Mouse (Mus musculus) E14TG2a.4 (cell line): ENCODE measurements at regions not wholly inside any gene's neighbourhood (a gene's known extent, or its start where the extent isn't known, plus 50 kb on each side); places are given as distances from the start of the nearest gene placed in this dataset.

Source experiments
- H3K27me3 ChIP-seq: 2 replicates; pipeline ENCODE4 v1.6.1; 2014; ENCODE audit warnings: low read length, control low read depth; ENCODE audit not compliant: insufficient read depth
- H3K36me3 ChIP-seq: 2 replicates; pipeline ENCODE4 v1.6.1; 2014; ENCODE audit warnings: low read length, control low read depth; ENCODE audit not compliant: insufficient read depth
- H3K4me1 ChIP-seq: replicated peaks from 2 replicates; pipeline ENCODE4 v1.6.1; 2014; ENCODE audit warnings: low read depth, low read length, control low read depth
- H3K4me3 ChIP-seq: replicated peaks from 2 replicates; pipeline ENCODE4 v1.5.1; 2014; ENCODE audit warnings: mild to moderate bottlenecking, low read length
- H3K9me3 ChIP-seq: 2 replicates; pipeline ENCODE4 v1.6.1; 2014; ENCODE audit warnings: low read length, control low read depth
- CTCF ChIP-seq: conservative IDR thresholded peaks from 2 replicates; pipeline ENCODE4 v1.5.1; 2014; ENCODE audit warnings: low read length
- NANOG ChIP-seq: IDR thresholded peaks from 2 replicates; pipeline ENCODE4 v1.6.1; 2014; ENCODE audit warnings: borderline replicate concordance, low read length, mixed read lengths
- POU5F1 ChIP-seq: IDR thresholded peaks from 2 replicates; pipeline ENCODE4 v1.6.1; 2014; ENCODE audit warnings: low read length, borderline replicate concordance

DNA sequence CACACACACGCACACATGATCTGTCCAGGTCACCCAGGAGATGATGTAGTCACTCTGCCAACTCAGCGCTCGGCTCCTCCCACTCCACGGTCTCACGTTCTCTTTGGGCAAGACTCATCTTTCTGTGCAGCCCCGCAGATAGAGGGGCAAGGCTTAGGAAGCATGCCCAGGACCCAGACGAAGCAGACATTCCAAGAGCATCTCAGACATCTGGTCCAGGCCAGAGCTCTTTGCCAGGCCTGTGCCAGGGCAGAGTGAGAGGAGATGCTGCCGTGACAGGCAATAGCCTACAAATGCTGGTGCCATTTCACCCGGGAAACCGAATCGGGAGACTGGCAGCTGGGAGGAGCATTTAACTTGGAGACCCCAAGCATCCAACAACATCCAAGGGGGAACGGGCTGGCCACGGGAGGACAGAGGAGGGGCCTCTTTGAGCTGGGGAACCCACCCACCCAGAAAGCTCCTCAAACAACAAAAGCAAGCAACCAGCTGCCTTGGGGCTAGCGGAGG is 133.2 kb downstream of the 3100002H09Rik start:
- Histone ChIP-seq H3K27me3 (peaks cover 58% of the 10 kb centered on the region), H3K4me3 (0 out of 2 replicates have a peak overlapping the region, but pooled peaks have one; percentile 37), H3K4me1 (peaks cover 44% of the 10 kb centered on the region), H3K9me3 (no peaks in the 10 kb centered on the region), H3K36me3 (no peaks in the 10 kb centered on the region)
- TF ChIP-seq NANOG = no peak
- TF ChIP-seq CTCF = no peak
- TF ChIP-seq POU5F1 = no peak

DNA sequence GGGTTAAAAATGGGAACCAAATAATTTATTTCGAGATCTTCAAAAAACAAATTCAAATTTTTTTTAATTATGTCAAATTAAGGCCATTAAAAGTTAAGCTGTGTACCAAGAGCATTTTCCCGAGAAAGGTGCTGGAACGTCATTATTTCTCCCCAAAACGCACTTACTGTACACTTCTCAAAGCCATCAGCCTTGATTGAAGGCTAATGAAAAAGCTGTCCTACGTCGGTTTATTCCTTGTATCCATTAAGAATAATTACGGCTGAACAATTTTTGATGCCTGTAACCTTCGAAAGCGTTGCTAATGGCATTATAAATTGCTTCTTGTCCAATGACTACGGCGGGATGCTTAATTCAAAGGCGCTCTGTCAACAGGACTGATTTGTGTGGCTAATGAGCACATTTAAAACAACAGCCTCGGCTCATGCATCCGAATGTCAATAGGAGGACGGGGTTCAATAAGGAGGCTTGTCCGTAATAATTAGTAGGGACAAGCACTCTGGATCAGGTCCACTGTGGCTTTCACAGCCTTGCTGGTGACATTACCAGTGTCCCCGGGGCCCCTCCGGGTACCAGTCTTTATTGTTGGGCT is 145.3 kb downstream of the 3100002H09Rik start:
- no peak overlapping the region for H3K4me3 ChIP-seq
- peaks cover 34% of the 10 kb centered on the region for H3K27me3 ChIP-seq
- TF ChIP-seq NANOG (no peak), POU5F1 (no peak), CTCF (no peak)
- no peaks in the 10 kb centered on the region for H3K9me3 ChIP-seq
- H3K4me1 ChIP-seq = no peaks in the 10 kb centered on the region
- H3K36me3 ChIP-seq = no peaks in the 10 kb centered on the region

DNA sequence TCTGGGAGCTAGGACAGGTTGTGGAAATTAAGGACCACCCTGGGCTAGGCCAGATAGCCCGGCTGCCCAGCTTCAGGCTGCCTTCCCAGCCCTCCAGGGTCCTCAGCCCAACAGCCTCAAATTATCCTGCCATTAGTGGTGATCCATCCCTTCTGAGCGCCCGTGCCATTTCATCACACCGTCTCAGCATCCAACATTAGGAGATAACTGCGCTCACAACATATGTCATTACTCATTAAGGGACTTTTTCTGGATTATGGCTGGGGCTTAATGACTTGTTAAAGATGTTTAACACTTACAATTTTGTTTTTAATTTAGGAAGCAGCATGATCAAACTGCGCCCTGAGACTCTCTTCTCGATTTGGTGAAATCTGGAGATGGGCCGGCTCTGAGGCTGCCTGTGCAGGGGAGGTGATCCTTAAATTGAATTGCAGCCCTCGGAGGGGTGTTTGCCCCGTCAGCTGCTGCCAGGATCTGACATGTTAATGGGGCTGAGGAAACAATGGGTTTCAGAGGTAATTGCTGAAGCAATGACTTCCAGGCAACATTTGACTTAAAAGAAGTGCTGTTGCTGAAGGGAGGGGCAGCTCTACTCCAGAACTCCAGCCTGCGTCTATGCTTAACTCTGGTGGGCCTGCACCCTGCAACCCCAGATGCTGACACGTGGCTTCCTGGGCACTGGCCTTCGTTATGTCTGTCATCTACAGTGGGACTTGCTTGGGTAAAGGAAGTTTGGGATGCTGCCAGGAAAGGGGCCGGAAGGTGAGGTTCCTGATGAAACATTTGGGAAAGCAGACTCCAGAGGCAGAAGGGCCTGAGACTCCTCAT is 154.9 kb downstream of the 3100002H09Rik start:
- Histone ChIP-seq H3K27me3 (peaks cover 34% of the 10 kb centered on the region), H3K9me3 (no peaks in the 10 kb centered on the region), H3K4me3 (no peak overlapping the region), H3K36me3 (no peaks in the 10 kb centered on the region), H3K4me1 (peaks cover 41% of the 10 kb centered on the region)
- TF ChIP-seq POU5F1 (no peak), NANOG (no peak), CTCF (no peak)

DNA sequence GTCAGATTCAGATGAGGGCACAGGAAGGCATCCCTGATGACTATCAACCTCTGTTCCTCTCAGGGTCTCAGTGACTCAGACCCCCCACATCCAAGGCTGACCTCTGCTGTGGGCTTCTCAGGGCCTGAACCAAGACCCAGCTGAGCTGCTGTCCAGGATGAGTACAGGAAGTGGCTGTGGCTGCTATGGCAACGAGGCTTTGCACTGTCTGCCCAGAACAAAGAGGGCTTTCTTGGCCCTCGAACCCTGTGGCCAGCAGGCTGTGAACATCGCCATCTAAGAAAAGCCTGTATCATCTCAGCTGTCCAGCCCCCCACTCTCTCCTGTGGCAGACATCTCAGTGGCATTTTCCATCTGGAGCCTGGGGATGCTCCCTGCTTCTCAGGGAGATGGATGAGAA is 159.5 kb downstream of the 3100002H09Rik start:
- no peak for TF ChIP-seq POU5F1
- TF ChIP-seq CTCF = no peak
- no peak for TF ChIP-seq NANOG
- peaks cover 41% of the 10 kb centered on the region for H3K27me3 ChIP-seq
- no peaks in the 10 kb centered on the region for H3K36me3 ChIP-seq
- H3K4me1 ChIP-seq = peaks cover 35% of the 10 kb centered on the region
- H3K9me3 ChIP-seq = no peaks in the 10 kb centered on the region
- no peak overlapping the region for H3K4me3 ChIP-seq

DNA sequence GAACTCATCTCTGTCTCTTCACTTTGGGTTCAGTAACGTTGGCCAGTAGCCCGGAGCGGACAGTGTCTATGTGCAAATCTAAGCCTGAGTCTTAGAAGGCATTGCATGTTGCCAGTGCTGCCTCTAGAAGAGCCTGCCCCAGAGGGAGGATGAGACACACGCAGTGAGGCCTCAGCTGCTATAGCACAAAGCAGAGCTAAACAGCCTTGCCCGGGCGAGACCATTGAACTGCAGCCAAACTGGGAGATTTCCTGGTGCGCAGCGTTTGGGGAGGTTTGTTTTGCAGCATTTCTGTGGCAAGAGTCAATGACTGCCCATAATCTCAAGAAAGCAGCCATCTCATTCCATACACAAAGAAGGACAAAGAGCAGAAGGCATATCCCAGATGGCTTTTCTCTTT is 164.0 kb downstream of the 3100002H09Rik start:
- H3K27me3 ChIP-seq = peaks cover 40% of the 10 kb centered on the region
- no peaks in the 10 kb centered on the region for H3K36me3 ChIP-seq
- H3K4me1 ChIP-seq = peaks cover 61% of the 10 kb centered on the region
- TF ChIP-seq CTCF (no peak), NANOG (no peak), POU5F1 (no peak)
- no peaks in the 10 kb centered on the region for H3K9me3 ChIP-seq
- H3K4me3 ChIP-seq = no peak overlapping the region

DNA sequence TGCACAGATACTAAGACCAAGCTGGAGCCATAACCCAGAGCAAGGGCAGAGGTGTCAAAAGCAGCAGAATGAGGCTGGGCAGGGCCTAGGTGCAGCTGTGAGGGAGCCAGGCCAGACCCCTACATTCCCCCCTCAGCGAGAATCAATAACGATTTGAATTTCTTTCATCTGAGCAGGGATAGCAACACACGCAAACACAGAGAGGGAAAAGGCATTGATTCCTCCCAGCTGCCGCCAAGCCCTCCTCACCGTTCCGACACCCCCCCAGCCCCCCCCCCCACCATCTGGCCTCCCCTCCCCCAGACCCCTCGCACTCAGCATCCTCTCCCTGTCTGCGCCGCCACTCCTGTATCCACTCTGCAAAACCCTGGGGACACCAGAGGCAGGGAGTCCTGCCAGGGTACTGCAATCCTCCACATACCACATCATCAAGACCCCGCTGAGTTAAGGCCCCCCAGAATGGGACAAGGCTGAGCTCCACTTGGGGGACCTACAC is 166.9 kb downstream of the 3100002H09Rik start:
- Histone ChIP-seq H3K27me3 (peaks cover 50% of the 10 kb centered on the region), H3K4me3 (peak overlapping the region; percentile 20; the same call in 1 of the 2 replicates), H3K4me1 (peaks cover 81% of the 10 kb centered on the region), H3K9me3 (no peaks in the 10 kb centered on the region), H3K36me3 (no peaks in the 10 kb centered on the region)
- TF ChIP-seq CTCF (no peak), POU5F1 (no peak), NANOG (no peak)

DNA sequence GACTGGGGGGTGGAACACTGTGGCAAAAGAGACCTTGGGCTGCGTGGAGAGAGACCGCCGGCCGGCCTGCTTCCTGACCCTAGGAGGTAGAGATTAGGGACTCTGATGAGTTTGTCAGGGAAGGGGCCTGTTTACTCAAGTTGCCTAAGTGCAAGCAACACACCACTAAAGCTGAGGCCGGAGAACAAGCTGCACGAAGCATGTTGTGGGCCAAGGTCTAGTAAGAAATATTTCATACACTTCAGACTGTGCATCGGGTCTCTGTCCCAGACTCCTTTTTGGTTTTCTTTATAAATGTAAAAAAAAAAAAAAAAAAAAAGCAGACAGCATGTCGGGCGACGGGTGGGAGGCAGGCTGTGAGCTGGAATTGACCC is 167.5 kb downstream of the 3100002H09Rik start:
- Histone ChIP-seq H3K27me3 (peaks cover 56% of the 10 kb centered on the region), H3K4me3 (peak overlapping the region; percentile 20)
- TF ChIP-seq NANOG (no peak), CTCF (no peak), POU5F1 (no peak)

DNA sequence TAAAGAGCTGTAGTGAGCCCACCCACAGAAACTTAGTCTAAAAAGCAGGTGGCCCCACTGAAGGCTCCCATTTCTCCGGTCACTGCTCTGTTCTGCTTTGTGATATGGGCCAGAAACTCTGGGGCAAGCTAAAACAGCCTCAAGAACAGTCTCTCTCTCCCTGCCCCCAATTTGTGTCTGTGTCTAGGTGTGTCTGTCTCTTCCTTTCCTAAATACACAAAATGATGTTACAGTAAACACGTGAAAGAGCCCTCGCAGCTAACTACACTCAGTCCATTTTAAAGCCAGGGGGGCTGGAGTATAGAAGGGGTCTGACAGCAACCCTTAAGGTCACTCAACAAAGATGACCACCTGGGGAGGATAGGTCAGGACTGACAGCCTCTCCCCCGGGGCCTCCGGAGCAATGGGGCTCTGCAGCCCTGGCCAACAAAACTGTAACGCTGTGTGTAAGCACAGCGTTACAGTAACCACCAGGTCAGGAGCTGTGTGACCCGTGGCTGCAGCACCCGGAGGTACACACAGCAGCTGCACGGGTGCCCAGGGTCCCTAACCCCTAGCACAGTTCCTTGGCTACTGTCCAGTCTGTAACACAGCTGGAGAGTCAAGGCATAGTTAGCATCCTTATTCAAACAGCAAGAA is 168.0 kb downstream of the 3100002H09Rik start:
- H3K4me1 ChIP-seq = peaks cover 81% of the 10 kb centered on the region
- no peaks in the 10 kb centered on the region for H3K9me3 ChIP-seq
- peaks cover 61% of the 10 kb centered on the region for H3K27me3 ChIP-seq
- peak overlapping the region; percentile 20; the same call in 1 of the 2 replicates for H3K4me3 ChIP-seq
- no peaks in the 10 kb centered on the region for H3K36me3 ChIP-seq
- TF ChIP-seq CTCF (no peak), NANOG (no peak), POU5F1 (no peak)

More for the DNA sequence above, 167.5 kb downstream of the 3100002H09Rik start:
- H3K9me3 ChIP-seq = no peaks in the 10 kb centered on the region
- H3K4me1 ChIP-seq = peaks cover 81% of the 10 kb centered on the region
- no peaks in the 10 kb centered on the region for H3K36me3 ChIP-seq
